Mouse (Mus musculus) neural tube, embryonic 11.5 days (tissue): Measurements from ENCODE around the gene Rab44. TPM values are rescaled to one million over a fixed set of nuclear protein-coding genes. Genes with fewer than 3 reads are reported as not detected.
A peak's percentile ranks its signal among the peaks of the same experiment; 100 is the strongest.

Experiments used
- ATAC-seq: fragments of 200-750 bp; cut with Nextera tagmentation; 2 replicates; pipeline ENCODE4 v1.8.0; 2017; ENCODE audit warnings: moderate number of reproducible peaks, mild to moderate bottlenecking, moderate TSS enrichment, moderate library complexity; ENCODE audit not compliant: insufficient read depth, low FRiP score, low TSS enrichment
- DNase-seq: peaks from one replicate; pipeline ENCODE4 v3.0.0-alpha.2; 2015; ENCODE audit warnings: low spot score
- H3K27ac ChIP-seq: fragments of 300-500 bp; sonication (generic); 2 replicates; pipeline ENCODE4 v1.5.1; 2014; ENCODE audit warnings: low read depth, mild to moderate bottlenecking, low read length
- H3K27me3 ChIP-seq: fragments of 300-500 bp; sonication (generic); 2 replicates; pipeline ENCODE4 v1.6.1; 2014; ENCODE audit warnings: mild to moderate bottlenecking, low read length, mixed read lengths; ENCODE audit not compliant: control insufficient read depth, insufficient read depth
- H3K36me3 ChIP-seq: fragments of 300-500 bp; sonication (generic); 2 replicates; pipeline ENCODE4 v1.6.1; 2014; ENCODE audit warnings: mild to moderate bottlenecking, low read length, moderate library complexity, mixed read lengths; ENCODE audit not compliant: control insufficient read depth, insufficient read depth
- H3K4me1 ChIP-seq: fragments of 300-500 bp; sonication (generic); 2 replicates; pipeline ENCODE4 v1.6.1; 2014; ENCODE audit warnings: low read length, mixed read lengths; ENCODE audit not compliant: control insufficient read depth, insufficient read depth
- H3K4me2 ChIP-seq: fragments of 300-500 bp; sonication (generic); 2 replicates; pipeline ENCODE4 v1.6.1; 2014; ENCODE audit warnings: low read depth, mild to moderate bottlenecking, moderate library complexity
- H3K4me3 ChIP-seq: fragments of 300-500 bp; sonication (generic); 2 replicates; pipeline ENCODE4 v1.5.1; 2014; ENCODE audit warnings: low read depth, low read length
- H3K9ac ChIP-seq: fragments of 300-500 bp; sonication (generic); 2 replicates; pipeline ENCODE4 v1.6.1; 2014; ENCODE audit warnings: mild to moderate bottlenecking, low read length
- H3K9me3 ChIP-seq: fragments of 300-500 bp; sonication (generic); 2 replicates; pipeline ENCODE4 v1.6.1; 2016; ENCODE audit warnings: low read length; ENCODE audit not compliant: control insufficient read depth
- WGBS: fragments of 180-500 bp; shearing (Covaris S2); extraction: QIAGEN DNeasy Blood & Tissue Kit; methylation state at CpG from one replicate; pipeline ENCODE4 v1.1.7; 2014; 5-methylcytosine and 5-hydroxymethylcytosine counted together
- polyA plus RNA-seq: library from polyadenylated mRNA; unstranded; fragments of >200 nt; fragmentation: Nextera tagmentation; extraction: Ambion mirVana; gene quantifications from 2 replicates; pipeline ENCODE4 v1.2.1, GENCODE M21; 2014

Rab44 gene
- polyA plus RNA-seq, 1 experiment from 2014 or later = 0.44 TPM

- no peak overlapping the region for H3K27ac ChIP-seq
- H3K9me3 ChIP-seq = no peaks in the 10 kb centered on the region
- H3K36me3 ChIP-seq = no peaks in the 10 kb centered on the region
- H3K4me2 ChIP-seq = no peak overlapping the region
- ATAC-seq (no peak), DNase-seq (no peak)
- peaks cover 8% of the 10 kb centered on the region; the same call in 1 of the 2 replicates for H3K4me1 ChIP-seq
- 91% methylated on average over 8 of the region's 8 CpGs for WGBS
- no peak overlapping the region for H3K9ac ChIP-seq
- H3K4me3 ChIP-seq = no peak overlapping the region
- H3K27me3 ChIP-seq = peaks cover 11% of the 10 kb centered on the region
Observed at GRCm38 (mm10) chr17:29083586-29083985, 30.4 kb upstream of the Rab44 start.

GRCm38 (mm10) chr17:29084656-29085055 is 29.3 kb upstream of the Rab44 start:
- no peaks in the 10 kb centered on the region for H3K36me3 ChIP-seq
- DNase-seq (no peak), ATAC-seq (no peak)
- peaks cover 11% of the 10 kb centered on the region for H3K27me3 ChIP-seq
- H3K27ac ChIP-seq = no peak overlapping the region
- H3K4me3 ChIP-seq = no peak overlapping the region
- H3K4me2 ChIP-seq = no peak overlapping the region
- no peaks in the 10 kb centered on the region for H3K9me3 ChIP-seq
- peaks cover 8% of the 10 kb centered on the region; the same call in 1 of the 2 replicates for H3K4me1 ChIP-seq
- no peak overlapping the region for H3K9ac ChIP-seq
- WGBS = 94% methylated on average over 7 of the region's 7 CpGs

GRCm38 (mm10) chr17:29085266-29085665 is 28.7 kb upstream of the Rab44 start:
- H3K4me2 ChIP-seq = no peak overlapping the region
- no peaks in the 10 kb centered on the region for H3K36me3 ChIP-seq
- no peak for ATAC-seq
- H3K4me3 ChIP-seq = no peak overlapping the region
- 80% methylated on average over 10 of the region's 10 CpGs for WGBS
- DNase-seq = no peak
- no peak overlapping the region for H3K9ac ChIP-seq
- H3K27me3 ChIP-seq = peaks cover 11% of the 10 kb centered on the region
- H3K9me3 ChIP-seq = no peaks in the 10 kb centered on the region
- H3K4me1 ChIP-seq = peaks cover 8% of the 10 kb centered on the region; the same call in 1 of the 2 replicates
- no peak overlapping the region for H3K27ac ChIP-seq

- no peak for ATAC-seq
Observed at GRCm38 (mm10) chr17:29086916-29087315, 27.0 kb upstream of the Rab44 start.

GRCm38 (mm10) chr17:29090776-29091175 is 23.2 kb upstream of the Rab44 start, which contains the start of gene Cdkn1a:
Cdkn1a (plus strand) TSS chr17:29090976.
- peaks cover 14% of the 10 kb centered on the region for H3K4me1 ChIP-seq
- no peak within 1 kb of the TSS for H3K4me3 ChIP-seq
- no peaks in the 10 kb centered on the region for H3K36me3 ChIP-seq
- H3K27ac ChIP-seq = no peak within 1 kb of the TSS
- H3K4me2 ChIP-seq = no peak within 1 kb of the TSS
- DNase-seq (no peak), ATAC-seq (no peak)
- WGBS = 82% methylated on average over 3 of the region's 3 CpGs
- H3K9ac ChIP-seq = no peak within 1 kb of the TSS
- peaks cover 16% of the 10 kb centered on the region for H3K27me3 ChIP-seq
- no peaks in the 10 kb centered on the region for H3K9me3 ChIP-seq

More at GRCm38 (mm10) chr17:29086916-29087315, 27.0 kb upstream of the Rab44 start:
- Histone ChIP-seq H3K4me2 (no peak overlapping the region), H3K9me3 (no peaks in the 10 kb centered on the region), H3K36me3 (no peaks in the 10 kb centered on the region), H3K4me1 (no peaks in the 10 kb centered on the region), H3K27ac (no peak overlapping the region), H3K4me3 (no peak overlapping the region), H3K9ac (no peak overlapping the region), H3K27me3 (peaks cover 2% of the 10 kb centered on the region; the same call in 1 of the 2 replicates)
- WGBS = 73% methylated on average over 4 of the region's 4 CpGs
- no peak for DNase-seq

GRCm38 (mm10) chr17:29091348-29091944 is 22.5 kb upstream of the Rab44 start:
- WGBS = 60% methylated on average over 6 of the region's 6 CpGs
- DNase-seq = no peak
- H3K4me1 ChIP-seq = peaks cover 14% of the 10 kb centered on the region
- no peak overlapping the region for H3K9ac ChIP-seq
- no peak overlapping the region for H3K4me2 ChIP-seq
- ATAC-seq = no peak
- H3K36me3 ChIP-seq = no peaks in the 10 kb centered on the region
- no peak overlapping the region for H3K27ac ChIP-seq
- H3K4me3 ChIP-seq = no peak overlapping the region
- H3K27me3 ChIP-seq = peaks cover 16% of the 10 kb centered on the region
- no peaks in the 10 kb centered on the region for H3K9me3 ChIP-seq

- Histone ChIP-seq H3K4me1 (peaks cover 14% of the 10 kb centered on the region), H3K27ac (no peak overlapping the region), H3K4me3 (no peak overlapping the region), H3K9ac (no peak overlapping the region), H3K4me2 (no peak overlapping the region), H3K27me3 (peaks cover 16% of the 10 kb centered on the region), H3K36me3 (no peaks in the 10 kb centered on the region), H3K9me3 (no peaks in the 10 kb centered on the region)
- 61% methylated on average over 5 of the region's 5 CpGs for WGBS
- DNase-seq = no peak
- no peak for ATAC-seq
Observed at GRCm38 (mm10) chr17:29092497-29092896, 21.4 kb upstream of the Rab44 start.

GRCm38 (mm10) chr17:29093110-29093952 is 20.6 kb upstream of the Rab44 start:
- peak; percentile 85 for DNase-seq
- Histone ChIP-seq H3K9me3 (no peaks in the 10 kb centered on the region), H3K9ac (no peak overlapping the region), H3K4me3 (peak overlapping the region; percentile 39), H3K27me3 (peaks cover 16% of the 10 kb centered on the region), H3K4me2 (peak overlapping the region; percentile 72), H3K27ac (no peak overlapping the region), H3K4me1 (peaks cover 14% of the 10 kb centered on the region), H3K36me3 (no peaks in the 10 kb centered on the region)
- peak; percentile 81 for ATAC-seq
- 7% methylated on average over 35 of the region's 36 CpGs for WGBS
